Comparison of ENCODE assay signal across 19 mouse cellular contexts in genomic region chr13:24538012-24538411, GRCm38 (mm10). TPM values are rescaled to one million over a fixed set of nuclear protein-coding genes. Genes with fewer than 3 reads are reported as not detected.
DNase-seq lines count a peak whose midpoint lies in the region; ATAC-seq and TF ChIP-seq lines count a peak whose summit lies in the region.
"Had no signal": no experiment of that assay in that cellular context is flagged by ENCODE, and none has a peak within 500 bp of the region (broad histone marks: within the 10 kb centered on the region; RNA-seq: fewer than 3 reads in every experiment).

No protein-coding gene starts in this region.

- H3K4me2 ChIP-seq in heart, postnatal 0 days (ENCODE audit: low read depth, low read length) = no peak overlapping the region
- no peak overlapping the region for H3K4me2 ChIP-seq in lung, postnatal 0 days (replicated peaks; ENCODE audit: low read depth, low read length)
- no peak overlapping the region for H3K4me2 ChIP-seq in stomach, postnatal 0 days (replicated peaks; ENCODE audit: low read depth)
- H3K4me2 ChIP-seq: embryonic facial prominence, embryonic 12.5 days; hindbrain, embryonic 13.5 days; lung, embryonic 14.5 days; midbrain, embryonic 13.5 days had no signal

- no peak for TF ChIP-seq EP300 in heart, postnatal 0 days (IDR thresholded peaks at IDR 0.05; ENCODE audit: low read depth)
- no peak for TF ChIP-seq EP300 in lung, postnatal 0 days (IDR thresholded peaks at IDR 0.05)
- no peak for TF ChIP-seq EP300 in stomach, postnatal 0 days (optimal IDR thresholded peaks at IDR 0.05)

- H3K9me3 ChIP-seq in heart, postnatal 0 days (replicated peaks; ENCODE audit: control insufficient read depth, low read length) = no peaks in the 10 kb centered on the region
- H3K9me3 ChIP-seq in lung, postnatal 0 days (ENCODE audit: low read length) = no peaks in the 10 kb centered on the region
- H3K9me3 ChIP-seq in ES-E14 (ENCODE audit: control insufficient read depth, insufficient read depth, low read depth, low read length) = no peaks in the 10 kb centered on the region
- no peaks in the 10 kb centered on the region for H3K9me3 ChIP-seq in stomach, postnatal 0 days (ENCODE audit: control insufficient read depth, low read length)
- H3K9me3 ChIP-seq: embryonic facial prominence, embryonic 12.5 days; hindbrain, embryonic 13.5 days; megakaryocyte, embryonic 14.5 days; midbrain, embryonic 13.5 days had no signal

- 82% methylated on average over 2 of the region's 2 CpGs for WGBS in heart, postnatal 0 days
- WGBS in lung, postnatal 0 days = 59% methylated on average over 2 of the region's 2 CpGs
- WGBS in stomach, postnatal 0 days = 79% methylated on average over 2 of the region's 2 CpGs

- no peak for DNase-seq in heart, postnatal 0 days (ENCODE audit: low spot score)
- no peak for DNase-seq in heart, adult 8-10 months (ENCODE audit: low spot score)
- DNase-seq in lung, postnatal 0 days (ENCODE audit: low spot score) = no peak
- DNase-seq in lung, adult 18-20 months = no peak
- no peak for DNase-seq in ES-E14 (ENCODE audit: low read depth, low spot score)
- DNase-seq in stomach, postnatal 0 days (ENCODE audit: low spot score) = no peak
- DNase-seq in layer of hippocampus, adult 8-10 months (ENCODE audit: low spot score in 2 of 2) = no peak
- DNase-seq: adrenal gland, adult 2 months; cerebellum, adult 18-20 months; cerebellum, postnatal 14 days; forebrain, postnatal 0 days; gastrocnemius, postnatal 36 days; kidney, postnatal 36 days; lung, embryonic 14.5 days; lung, postnatal 36 days had no signal

- TF ChIP-seq CTCF in heart, postnatal 0 days (IDR thresholded peaks at IDR 0.05; ENCODE audit: low read depth) = 0 out of 2 replicates have a peak, but pooled peaks have one; percentile 3
- TF ChIP-seq CTCF in lung, postnatal 0 days (IDR thresholded peaks at IDR 0.05) = peak; percentile 40; the same call in 1 of the 2 replicates
- TF ChIP-seq CTCF in stomach, postnatal 0 days (IDR thresholded peaks at IDR 0.05; ENCODE audit: low read depth) = peak; percentile 22; the same call in 1 of the 2 replicates

- H3K4me3 ChIP-seq in heart, postnatal 0 days (ENCODE audit: low read depth, low read length) = no peak overlapping the region
- H3K4me3 ChIP-seq in lung, postnatal 0 days (ENCODE audit: low read depth, low read length) = no peak overlapping the region
- no peak overlapping the region for H3K4me3 ChIP-seq in ES-E14 (ENCODE audit: insufficient read depth in 1 of 2, low read depth in 1 of 2, low read length in 2 of 2, poor library complexity in 1 of 2, severe bottlenecking in 1 of 2)
- no peak overlapping the region for H3K4me3 ChIP-seq in stomach, postnatal 0 days (ENCODE audit: low read depth, low read length)
- H3K4me3 ChIP-seq: embryonic facial prominence, embryonic 12.5 days; hindbrain, embryonic 13.5 days; megakaryocyte, embryonic 14.5 days; midbrain, embryonic 13.5 days had no signal

- in situ Hi-C loops in ES-E14 (cut with MboI; ENCODE audit: low sequenced_read_pairs in 2 of 2, unreplicated experiment in 2 of 2) = no loop called here

- ATAC-seq in heart, postnatal 0 days (ENCODE audit: insufficient read depth, low read depth) = no peak
- no peak for ATAC-seq in lung, postnatal 0 days
- no peak for ATAC-seq in stomach, postnatal 0 days (ENCODE audit: low FRiP score, low TSS enrichment)
- ATAC-seq: forebrain, postnatal 0 days; midbrain, embryonic 13.5 days had no signal

- no peaks in the 10 kb centered on the region for H3K36me3 ChIP-seq in heart, postnatal 0 days (replicated peaks; ENCODE audit: control insufficient read depth, insufficient read depth, low read length)
- H3K36me3 ChIP-seq in lung, postnatal 0 days (ENCODE audit: insufficient read depth, low read length) = no peaks in the 10 kb centered on the region
- no peaks in the 10 kb centered on the region for H3K36me3 ChIP-seq in ES-E14 (ENCODE audit: control insufficient read depth, insufficient read depth, low read length, poor library complexity, severe bottlenecking)
- no peaks in the 10 kb centered on the region for H3K36me3 ChIP-seq in stomach, postnatal 0 days (ENCODE audit: control insufficient read depth, insufficient read depth, low read length)
- H3K36me3 ChIP-seq: embryonic facial prominence, embryonic 12.5 days; hindbrain, embryonic 13.5 days; midbrain, embryonic 13.5 days had no signal

- no peak overlapping the region for H3K9ac ChIP-seq in heart, postnatal 0 days (replicated peaks; ENCODE audit: low read depth, low read length)
- H3K9ac ChIP-seq in lung, postnatal 0 days (replicated peaks; ENCODE audit: low read depth) = no peak overlapping the region
- no peak overlapping the region for H3K9ac ChIP-seq in ES-E14 (ENCODE audit: insufficient read depth, low read depth, low read length, poor library complexity, severe bottlenecking)
- H3K9ac ChIP-seq in stomach, postnatal 0 days (ENCODE audit: low read length) = no peak overlapping the region
- H3K9ac ChIP-seq: embryonic facial prominence, embryonic 12.5 days; forebrain, postnatal 0 days; hindbrain, embryonic 13.5 days; lung, embryonic 14.5 days; midbrain, embryonic 13.5 days had no signal

- no peak overlapping the region for H3K27ac ChIP-seq in heart, postnatal 0 days (ENCODE audit: low read depth)
- no peak overlapping the region for H3K27ac ChIP-seq in lung, postnatal 0 days (ENCODE audit: low read length)
- H3K27ac ChIP-seq in ES-E14 (ENCODE audit: insufficient read depth, low read depth, low read length, poor library complexity, severe bottlenecking) = no peak overlapping the region
- no peak overlapping the region for H3K27ac ChIP-seq in stomach, postnatal 0 days (replicated peaks)
- H3K27ac ChIP-seq: embryonic facial prominence, embryonic 12.5 days; hindbrain, embryonic 13.5 days; midbrain, embryonic 13.5 days had no signal

- peaks cover 20% of the 10 kb centered on the region for H3K4me1 ChIP-seq in heart, postnatal 0 days (ENCODE audit: control insufficient read depth, insufficient read depth)
- H3K4me1 ChIP-seq in lung, postnatal 0 days (ENCODE audit: insufficient read depth, low read depth, low read length) = 0 out of 2 replicates have a peak, but pooled peaks cover 2% of the 10 kb centered on the region
- H3K4me1 ChIP-seq in ES-E14 (ENCODE audit: control insufficient read depth in 2 of 2, insufficient read depth in 2 of 2, low read length in 2 of 2, poor library complexity in 1 of 2) = no peaks in the 10 kb centered on the region
- no peaks in the 10 kb centered on the region for H3K4me1 ChIP-seq in stomach, postnatal 0 days (replicated peaks; ENCODE audit: control insufficient read depth, insufficient read depth)
- H3K4me1 ChIP-seq: embryonic facial prominence, embryonic 12.5 days; hindbrain, embryonic 13.5 days; midbrain, embryonic 13.5 days had no signal

- H3K27me3 ChIP-seq in heart, postnatal 0 days (ENCODE audit: control insufficient read depth, insufficient read depth, low read length) = no peaks in the 10 kb centered on the region
- no peaks in the 10 kb centered on the region for H3K27me3 ChIP-seq in lung, postnatal 0 days (replicated peaks; ENCODE audit: insufficient read depth, low read length)
- H3K27me3 ChIP-seq in stomach, postnatal 0 days (ENCODE audit: control insufficient read depth, insufficient read depth, low read length) = no peaks in the 10 kb centered on the region
- H3K27me3 ChIP-seq: embryonic facial prominence, embryonic 12.5 days; hindbrain, embryonic 13.5 days; megakaryocyte, embryonic 14.5 days; midbrain, embryonic 13.5 days had no signal

TF ChIP-seq in ES-E14, 5 proteins besides CTCF, POLR2A, EP300 and RAD21:
- TF ChIP-seq ZC3H11A (IDR thresholded peaks at IDR 0.05; ENCODE audit: borderline replicate concordance, low read depth, low read length) = 0 out of 2 replicates have a peak, but pooled peaks have one; percentile 30
- no peak for TF ChIP-seq CHD2 (IDR thresholded peaks at IDR 0.05; ENCODE audit: low read depth, low read length)
TF ChIP-seq in ES-E14: peak in this region for 1.

RNA-seq across cellular contexts. Expression of gene Ripor2, which starts 44.0 kb away (rescaled TPM):
- total RNA-seq in heart, postnatal 0 days (2014; rRNA removed; ENCODE audit: low replicate concordance) = 31.7 and 44.4 TPM in 2 replicates
- polyA plus RNA-seq in heart, postnatal 0 days (2015; fragmentation: Nextera tagmentation; extraction: Ambion mirVana) = 12.6 and 17.5 TPM in 2 replicates
- total RNA-seq in heart, adult 8-10 months (2022) = 10 to 100 TPM in 2 of 4 experiments, 1 to 10 TPM in 2; 3.9 to 11.7 (median 8.3) TPM
- polyA plus RNA-seq in lung, postnatal 0 days (2015; fragmentation: Nextera tagmentation; extraction: Ambion mirVana) = 3.1 and 3.9 TPM in 2 replicates
- 0.21 and 0.71 TPM in 2 replicates for total RNA-seq in ES-E14 (2012; rRNA removed)
- 1.6 and 1.8 TPM in 2 replicates for polyA plus RNA-seq in stomach, postnatal 0 days (2015; fragmentation: Nextera tagmentation; extraction: Ambion mirVana)
- total RNA-seq in layer of hippocampus, adult 8-10 months (2022) = 10 to 100 TPM; 69.2 to 92.1 (median 76.4) TPM
